Mouse (Mus musculus): ENCODE measurements around the gene Cramp1l. TPM values are rescaled to one million over a fixed set of nuclear protein-coding genes. Genes with fewer than 3 reads are reported as not detected.
"Not testable (repeated sequence)": the region's sequence is repeated elsewhere in the genome, so short reads cannot be mapped to it uniquely, and the experiment has no call there.

Gene Cramp1l
- polyA plus RNA-seq, 1 experiment from 2014 or later, result 8.2 TPM

- H3K4me2 ChIP-seq (replicated peaks), result no peak overlapping the region
- H3K9me3 ChIP-seq, result no peaks in the 10 kb centered on the region
- no peak for ATAC-seq
- H3K4me3 ChIP-seq (replicated peaks), result no peak overlapping the region
- no peaks in the 10 kb centered on the region for H3K4me1 ChIP-seq (replicated peaks)
- H3K27me3 ChIP-seq, result no peaks in the 10 kb centered on the region
- peaks cover 95% of the 10 kb centered on the region for H3K36me3 ChIP-seq
- no peak overlapping the region; the same call in 1 of the 2 replicates for H3K9ac ChIP-seq (replicated peaks)
- H3K27ac ChIP-seq, result no peak overlapping the region
- 95% methylated on average over 5 of the region's 5 CpGs for WGBS
Measured at GRCm38 (mm10) chr17:24948204-24948603, 67.4 kb downstream of the Cramp1l start.

GRCm38 (mm10) chr17:24943589-24943988 lies 72.0 kb downstream of the Cramp1l start:
- H3K9me3 ChIP-seq; ATAC-seq; H3K4me1 ChIP-seq (replicated peaks); H3K27me3 ChIP-seq; H3K4me2 ChIP-seq (replicated peaks); H3K27ac ChIP-seq; H3K4me3 ChIP-seq (replicated peaks); H3K9ac ChIP-seq (replicated peaks): not testable (repeated sequence)
- H3K36me3 ChIP-seq, result peaks cover 59% of the 10 kb centered on the region
- WGBS, result 93% methylated on average over 1 of the region's 1 CpGs

GRCm38 (mm10) chr17:24943036-24943435 lies 72.6 kb downstream of the Cramp1l start:
- Histone ChIP-seq H3K27me3 (no peaks in the 10 kb centered on the region), H3K4me1 (replicated peaks) (no peaks in the 10 kb centered on the region), H3K4me2 (replicated peaks) (no peak overlapping the region), H3K9ac (replicated peaks) (no peak overlapping the region), H3K9me3 (no peaks in the 10 kb centered on the region), H3K4me3 (replicated peaks) (no peak overlapping the region), H3K27ac (no peak overlapping the region), H3K36me3 (peaks cover 54% of the 10 kb centered on the region)
- WGBS, result 90% methylated on average over 7 of the region's 7 CpGs
- no peak for ATAC-seq

- ATAC-seq, result peak; percentile 79; the same call in 1 of the 2 replicates
- H3K27ac ChIP-seq; H3K9ac ChIP-seq (replicated peaks); H3K9me3 ChIP-seq; H3K27me3 ChIP-seq; H3K4me3 ChIP-seq (replicated peaks); H3K4me1 ChIP-seq (replicated peaks); H3K4me2 ChIP-seq (replicated peaks): not testable (repeated sequence)
- 20% methylated on average over 2 of the region's 2 CpGs for WGBS
- H3K36me3 ChIP-seq, result peaks cover 48% of the 10 kb centered on the region
Measured at GRCm38 (mm10) chr17:24942453-24942852, 73.1 kb downstream of the Cramp1l start.

- no peaks in the 10 kb centered on the region for H3K27me3 ChIP-seq
- WGBS, result 47% methylated on average over 6 of the region's 6 CpGs
- H3K27ac ChIP-seq, result peak overlapping the region; percentile 93
- H3K4me2 ChIP-seq (replicated peaks), result peak overlapping the region; percentile 75
- H3K9ac ChIP-seq (replicated peaks), result peak overlapping the region; percentile 93
- peaks cover 34% of the 10 kb centered on the region for H3K4me1 ChIP-seq (replicated peaks)
- peaks cover 12% of the 10 kb centered on the region; the same call in 1 of the 2 replicates for H3K36me3 ChIP-seq
- H3K4me3 ChIP-seq (replicated peaks), result peak overlapping the region; percentile 90
- H3K9me3 ChIP-seq, result no peaks in the 10 kb centered on the region
- no peak for ATAC-seq
Measured at GRCm38 (mm10) chr17:24937266-24937665, 78.3 kb downstream of the Cramp1l start.

- ATAC-seq, result peak; percentile 99
- H3K27me3 ChIP-seq, result no peaks in the 10 kb centered on the region
- peak within 1 kb of the TSS; percentile 90 for H3K4me3 ChIP-seq (replicated peaks)
Measured at GRCm38 (mm10) chr17:24936259-24937237, 79.0 kb downstream of the Cramp1l start, which contains the start of gene Mapk8ip3. Gene Mapk8ip3, minus strand, starts transcription at chr17:24936977.

GRCm38 (mm10) chr17:24935666-24936065 lies 79.9 kb downstream of the Cramp1l start:
- H3K9me3 ChIP-seq, result no peaks in the 10 kb centered on the region
- peaks cover 15% of the 10 kb centered on the region for H3K36me3 ChIP-seq
- no peaks in the 10 kb centered on the region for H3K27me3 ChIP-seq
- peak overlapping the region; percentile 93 for H3K9ac ChIP-seq (replicated peaks)
- peak overlapping the region; percentile 75 for H3K4me2 ChIP-seq (replicated peaks)
- H3K4me3 ChIP-seq (replicated peaks), result peak overlapping the region; percentile 90
- H3K27ac ChIP-seq, result no peak overlapping the region
- ATAC-seq, result no peak
- peaks cover 34% of the 10 kb centered on the region for H3K4me1 ChIP-seq (replicated peaks)

More at GRCm38 (mm10) chr17:24936259-24937237, 79.0 kb downstream of the Cramp1l start, which contains the start of gene Mapk8ip3:
- under 1% methylated on average over 78 of the region's 78 CpGs for WGBS
- Histone ChIP-seq H3K4me1 (replicated peaks) (peaks cover 34% of the 10 kb centered on the region), H3K9me3 (no peaks in the 10 kb centered on the region), H3K9ac (replicated peaks) (peak within 1 kb of the TSS; percentile 93), H3K27ac (peak within 1 kb of the TSS; percentile 93), H3K36me3 (peaks cover 13% of the 10 kb centered on the region), H3K4me2 (replicated peaks) (peak within 1 kb of the TSS; percentile 75)

GRCm38 (mm10) chr17:24934926-24935325 lies 80.7 kb downstream of the Cramp1l start:
- Histone ChIP-seq H3K9me3 (no peaks in the 10 kb centered on the region), H3K4me3 (replicated peaks) (peak overlapping the region; percentile 90), H3K4me1 (replicated peaks) (peaks cover 34% of the 10 kb centered on the region), H3K9ac (replicated peaks) (peak overlapping the region; percentile 93), H3K27ac (no peak overlapping the region), H3K4me2 (replicated peaks) (peak overlapping the region; percentile 75), H3K36me3 (peaks cover 14% of the 10 kb centered on the region), H3K27me3 (no peaks in the 10 kb centered on the region)
- no peak for ATAC-seq
- WGBS, result 90% methylated on average over 4 of the region's 4 CpGs

- H3K9ac ChIP-seq (replicated peaks), result peak overlapping the region; percentile 23; the same call in 1 of the 2 replicates
- no peak overlapping the region for H3K27ac ChIP-seq
- no peaks in the 10 kb centered on the region for H3K9me3 ChIP-seq
- H3K4me2 ChIP-seq (replicated peaks), result 0 out of 2 replicates have a peak overlapping the region, but pooled peaks have one; percentile 3
- H3K4me1 ChIP-seq (replicated peaks), result peaks cover 34% of the 10 kb centered on the region
- H3K36me3 ChIP-seq, result peaks cover 21% of the 10 kb centered on the region
- no peak overlapping the region for H3K4me3 ChIP-seq (replicated peaks)
- no peaks in the 10 kb centered on the region for H3K27me3 ChIP-seq
- ATAC-seq, result no peak
- WGBS, result 80% methylated on average over 4 of the region's 4 CpGs
Measured at GRCm38 (mm10) chr17:24933163-24933562, 82.4 kb downstream of the Cramp1l start.

- no peak overlapping the region for H3K4me3 ChIP-seq (replicated peaks)
- no peak overlapping the region for H3K9ac ChIP-seq (replicated peaks)
- H3K36me3 ChIP-seq, result peaks cover 28% of the 10 kb centered on the region
- no peaks in the 10 kb centered on the region for H3K9me3 ChIP-seq
- 96% methylated on average over 4 of the region's 4 CpGs for WGBS
- H3K27me3 ChIP-seq, result no peaks in the 10 kb centered on the region
- ATAC-seq, result no peak
- H3K27ac ChIP-seq, result no peak overlapping the region
- H3K4me1 ChIP-seq (replicated peaks), result peaks cover 34% of the 10 kb centered on the region
- no peak overlapping the region for H3K4me2 ChIP-seq (replicated peaks)
Measured at GRCm38 (mm10) chr17:24932431-24932830, 83.2 kb downstream of the Cramp1l start.

- H3K36me3 ChIP-seq, result peaks cover 56% of the 10 kb centered on the region
- 100% methylated on average over 1 of the region's 1 CpGs for WGBS
Measured at GRCm38 (mm10) chr17:24929506-24929905, 86.1 kb downstream of the Cramp1l start.

GRCm38 (mm10) chr17:24923246-24923645 lies 92.3 kb downstream of the Cramp1l start:
- 100% methylated on average over 1 of the region's 1 CpGs for WGBS
- Histone ChIP-seq H3K36me3 (peaks cover 97% of the 10 kb centered on the region), H3K9ac (replicated peaks) (no peak overlapping the region), H3K27me3 (no peaks in the 10 kb centered on the region), H3K27ac (no peak overlapping the region), H3K9me3 (no peaks in the 10 kb centered on the region), H3K4me3 (replicated peaks) (no peak overlapping the region), H3K4me2 (replicated peaks) (no peak overlapping the region), H3K4me1 (replicated peaks) (no peaks in the 10 kb centered on the region)
- no peak for ATAC-seq

More at GRCm38 (mm10) chr17:24929506-24929905, 86.1 kb downstream of the Cramp1l start:
- no peak overlapping the region for H3K27ac ChIP-seq
- no peak for ATAC-seq
- no peaks in the 10 kb centered on the region for H3K9me3 ChIP-seq
- peaks cover 17% of the 10 kb centered on the region for H3K4me1 ChIP-seq (replicated peaks)
- H3K9ac ChIP-seq (replicated peaks), result no peak overlapping the region; the same call in 1 of the 2 replicates
- no peaks in the 10 kb centered on the region for H3K27me3 ChIP-seq
- no peak overlapping the region for H3K4me3 ChIP-seq (replicated peaks)
- H3K4me2 ChIP-seq (replicated peaks), result no peak overlapping the region

Measured in midbrain, embryonic 13.5 days (tissue).